Mouse (Mus musculus): ENCODE measurements around the gene Chrdl2. TPM values are rescaled to one million over a fixed set of nuclear protein-coding genes. Genes with fewer than 3 reads are reported as not detected.
A peak's percentile ranks its signal among the peaks of the same experiment; 100 is the strongest.

Chrdl2 gene
- total and polyA plus RNA-seq, 2 experiments: 0.05 TPM; not detected in 1

GRCm38 (mm10) chr7:100036050-100036449 is 30.1 kb downstream of the Chrdl2 start:
- H3K36me3 ChIP-seq (ENCODE audit: control insufficient read depth, insufficient read depth, low read length): no peaks in the 10 kb centered on the region
- no peaks in the 10 kb centered on the region for H3K79me2 ChIP-seq (ENCODE audit: control insufficient read depth, insufficient read depth, low read length)
- H3K4me1 ChIP-seq (ENCODE audit: control insufficient read depth, insufficient read depth, low read length): no peaks in the 10 kb centered on the region
- H3K4me3 ChIP-seq (ENCODE audit: insufficient read depth, low read depth, low read length): no peak overlapping the region
- no peaks in the 10 kb centered on the region for H3K27me3 ChIP-seq (ENCODE audit: control insufficient read depth, insufficient read depth, low read length)
- H3K9ac ChIP-seq (ENCODE audit: low read depth, low read length): no peak overlapping the region
- no peak overlapping the region for H3K27ac ChIP-seq (replicated peaks; ENCODE audit: insufficient read depth, low read depth, low read length)
- TF ChIP-seq POLR2A (IDR thresholded peaks at IDR 0.05; ENCODE audit: extremely low read depth, insufficient read depth, low read length) (no peak), CTCF (IDR thresholded peaks at IDR 0.05; ENCODE audit: low read depth, low read length) (no peak)
- DNase-seq (ENCODE audit: extremely low read depth, low read depth, low spot score): no peak
- WGBS: 73% methylated on average over 7 of the region's 7 CpGs

GRCm38 (mm10) chr7:100036495-100036894 is 30.5 kb downstream of the Chrdl2 start:
- Histone ChIP-seq H3K4me1 (ENCODE audit: control insufficient read depth, insufficient read depth, low read length) (no peaks in the 10 kb centered on the region), H3K9ac (ENCODE audit: low read depth, low read length) (no peak overlapping the region), H3K27ac (replicated peaks; ENCODE audit: insufficient read depth, low read depth, low read length) (no peak overlapping the region), H3K79me2 (ENCODE audit: control insufficient read depth, insufficient read depth, low read length) (no peaks in the 10 kb centered on the region), H3K36me3 (ENCODE audit: control insufficient read depth, insufficient read depth, low read length) (no peaks in the 10 kb centered on the region), H3K27me3 (ENCODE audit: control insufficient read depth, insufficient read depth, low read length) (no peaks in the 10 kb centered on the region), H3K4me3 (ENCODE audit: insufficient read depth, low read depth, low read length) (no peak overlapping the region)
- TF ChIP-seq CTCF (IDR thresholded peaks at IDR 0.05; ENCODE audit: low read depth, low read length) (no peak), POLR2A (IDR thresholded peaks at IDR 0.05; ENCODE audit: extremely low read depth, insufficient read depth, low read length) (no peak)
- DNase-seq (ENCODE audit: extremely low read depth, low read depth, low spot score): no peak
- 80% methylated on average over 3 of the region's 3 CpGs for WGBS

- no peaks in the 10 kb centered on the region for H3K36me3 ChIP-seq (ENCODE audit: control insufficient read depth, insufficient read depth, low read length)
- H3K27ac ChIP-seq (replicated peaks; ENCODE audit: insufficient read depth, low read depth, low read length): no peak overlapping the region
- no peak overlapping the region for H3K9ac ChIP-seq (ENCODE audit: low read depth, low read length)
- WGBS: 11% methylated on average over 31 of the region's 31 CpGs
- no peak for DNase-seq (ENCODE audit: extremely low read depth, low read depth, low spot score)
- no peak overlapping the region for H3K4me3 ChIP-seq (ENCODE audit: insufficient read depth, low read depth, low read length)
- peaks cover 2% of the 10 kb centered on the region; the same call in 1 of the 2 replicates for H3K4me1 ChIP-seq (ENCODE audit: control insufficient read depth, insufficient read depth, low read length)
- no peaks in the 10 kb centered on the region for H3K79me2 ChIP-seq (ENCODE audit: control insufficient read depth, insufficient read depth, low read length)
- no peaks in the 10 kb centered on the region for H3K27me3 ChIP-seq (ENCODE audit: control insufficient read depth, insufficient read depth, low read length)
- TF ChIP-seq POLR2A (IDR thresholded peaks at IDR 0.05; ENCODE audit: extremely low read depth, insufficient read depth, low read length) (no peak), CTCF (IDR thresholded peaks at IDR 0.05; ENCODE audit: low read depth, low read length) (no peak)
Observed at GRCm38 (mm10) chr7:100042120-100042519, 36.1 kb downstream of the Chrdl2 start.

GRCm38 (mm10) chr7:100043096-100043495 is 37.1 kb downstream of the Chrdl2 start:
- H3K4me3 ChIP-seq (ENCODE audit: insufficient read depth, low read depth, low read length): no peak overlapping the region

GRCm38 (mm10) chr7:100043605-100044031 is 37.6 kb downstream of the Chrdl2 start:
- WGBS: 15% methylated on average over 4 of the region's 4 CpGs
- Histone ChIP-seq H3K4me3 (ENCODE audit: insufficient read depth, low read depth, low read length) (no peak overlapping the region), H3K27ac (replicated peaks; ENCODE audit: insufficient read depth, low read depth, low read length) (no peak overlapping the region), H3K36me3 (ENCODE audit: control insufficient read depth, insufficient read depth, low read length) (no peaks in the 10 kb centered on the region), H3K27me3 (ENCODE audit: control insufficient read depth, insufficient read depth, low read length) (no peaks in the 10 kb centered on the region), H3K4me1 (ENCODE audit: control insufficient read depth, insufficient read depth, low read length) (peaks cover 2% of the 10 kb centered on the region; the same call in 1 of the 2 replicates), H3K9ac (ENCODE audit: low read depth, low read length) (no peak overlapping the region), H3K79me2 (ENCODE audit: control insufficient read depth, insufficient read depth, low read length) (no peaks in the 10 kb centered on the region)
- peak; percentile 28 for DNase-seq (ENCODE audit: extremely low read depth, low read depth, low spot score)
- TF ChIP-seq POLR2A (IDR thresholded peaks at IDR 0.05; ENCODE audit: extremely low read depth, insufficient read depth, low read length) (no peak), CTCF (IDR thresholded peaks at IDR 0.05; ENCODE audit: low read depth, low read length) (no peak)

More at GRCm38 (mm10) chr7:100043096-100043495, 37.1 kb downstream of the Chrdl2 start:
- no peak overlapping the region for H3K9ac ChIP-seq (ENCODE audit: low read depth, low read length)
- TF ChIP-seq POLR2A (IDR thresholded peaks at IDR 0.05; ENCODE audit: extremely low read depth, insufficient read depth, low read length): no peak
- no peak for TF ChIP-seq CTCF (IDR thresholded peaks at IDR 0.05; ENCODE audit: low read depth, low read length)
- no peaks in the 10 kb centered on the region for H3K27me3 ChIP-seq (ENCODE audit: control insufficient read depth, insufficient read depth, low read length)
- no peak overlapping the region for H3K27ac ChIP-seq (replicated peaks; ENCODE audit: insufficient read depth, low read depth, low read length)
- peaks cover 2% of the 10 kb centered on the region; the same call in 1 of the 2 replicates for H3K4me1 ChIP-seq (ENCODE audit: control insufficient read depth, insufficient read depth, low read length)
- H3K36me3 ChIP-seq (ENCODE audit: control insufficient read depth, insufficient read depth, low read length): no peaks in the 10 kb centered on the region
- no peaks in the 10 kb centered on the region for H3K79me2 ChIP-seq (ENCODE audit: control insufficient read depth, insufficient read depth, low read length)
- no peak for DNase-seq (ENCODE audit: extremely low read depth, low read depth, low spot score)
- 94% methylated on average over 5 of the region's 5 CpGs for WGBS

GRCm38 (mm10) chr7:100046486-100046885 is 40.5 kb downstream of the Chrdl2 start:
- Histone ChIP-seq H3K36me3 (ENCODE audit: control insufficient read depth, insufficient read depth, low read length) (no peaks in the 10 kb centered on the region), H3K27ac (replicated peaks; ENCODE audit: insufficient read depth, low read depth, low read length) (no peak overlapping the region), H3K4me1 (ENCODE audit: control insufficient read depth, insufficient read depth, low read length) (peaks cover 2% of the 10 kb centered on the region; the same call in 1 of the 2 replicates), H3K27me3 (ENCODE audit: control insufficient read depth, insufficient read depth, low read length) (no peaks in the 10 kb centered on the region), H3K79me2 (ENCODE audit: control insufficient read depth, insufficient read depth, low read length) (no peaks in the 10 kb centered on the region), H3K4me3 (ENCODE audit: insufficient read depth, low read depth, low read length) (no peak overlapping the region), H3K9ac (ENCODE audit: low read depth, low read length) (no peak overlapping the region)
- 81% methylated on average over 2 of the region's 2 CpGs for WGBS
- TF ChIP-seq POLR2A (IDR thresholded peaks at IDR 0.05; ENCODE audit: extremely low read depth, insufficient read depth, low read length) (no peak), CTCF (IDR thresholded peaks at IDR 0.05; ENCODE audit: low read depth, low read length) (no peak)
- DNase-seq (ENCODE audit: extremely low read depth, low read depth, low spot score): no peak

All from liver, adult 2 months (tissue).